ENCODE assay signal across 8 mouse cellular contexts in the genomic region with DNA sequence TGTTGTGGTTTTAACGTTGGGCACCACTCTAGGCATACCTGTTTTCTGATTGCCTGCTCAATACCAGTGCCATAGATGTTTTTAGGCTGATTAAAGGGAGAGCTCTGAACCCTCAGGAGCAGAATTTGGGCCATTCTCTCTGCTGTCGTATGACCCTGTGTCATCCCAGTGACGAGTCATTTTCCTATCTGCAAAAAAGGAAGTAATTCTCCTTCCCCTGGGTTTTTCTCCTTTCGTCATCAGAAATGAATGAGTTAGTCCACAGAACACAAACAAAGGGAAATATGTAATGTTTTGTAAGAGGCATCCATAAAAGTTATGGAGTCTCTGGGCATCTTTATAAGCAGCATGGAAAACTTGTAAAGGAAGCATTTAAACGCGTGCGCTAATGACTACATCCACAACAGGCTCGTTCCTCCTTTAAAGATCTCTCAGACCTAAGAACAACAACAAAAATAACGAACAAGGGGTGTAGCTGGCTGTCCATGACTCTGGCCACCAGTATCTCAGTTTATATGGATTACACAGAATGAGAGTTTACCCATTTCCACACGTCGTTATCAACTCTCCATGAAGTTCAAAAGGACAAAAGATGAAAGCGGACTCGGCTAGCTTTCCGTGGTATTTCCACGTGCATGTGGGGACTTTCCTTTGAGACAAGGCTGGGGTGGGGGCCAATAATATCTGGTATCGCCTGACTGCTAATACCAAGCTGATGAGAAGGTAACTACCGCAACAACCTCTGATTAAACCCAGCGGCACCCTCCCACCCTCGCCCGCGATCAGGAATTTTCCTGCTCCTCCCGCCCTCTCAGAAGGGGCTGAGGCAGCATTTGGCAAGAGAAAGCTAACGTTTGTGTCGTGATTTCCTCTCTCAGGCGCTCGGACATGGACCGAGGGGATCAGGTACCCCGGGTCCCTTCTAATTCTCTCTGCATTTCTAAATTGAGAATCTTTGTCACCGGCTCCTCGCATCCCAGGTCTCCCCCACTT. TPM values are rescaled to one million over a fixed set of nuclear protein-coding genes. Genes with fewer than 3 reads are reported as not detected.
A peak's percentile ranks its signal among the peaks of the same experiment; 100 is the strongest.
DNase-seq lines count a peak whose midpoint lies in the region; ATAC-seq and TF ChIP-seq lines count a peak whose summit lies in the region.

No protein-coding gene starts in this region.

- peak; percentile 54 to 79 for DNase-seq in spleen, postnatal 4 days (ENCODE audit: low spot score in 2 of 2)
- no peak for DNase-seq in spleen, adult 12 weeks (ENCODE audit: low spot score)
- DNase-seq in adrenal gland, postnatal 25 days = peak; percentile 46
- peak; percentile 34 for DNase-seq in gastrocnemius, postnatal 14 days
- DNase-seq in kidney, adult 18-20 months = peak; percentile 47

- H3K9ac ChIP-seq in lung, embryonic 15.5 days = peak overlapping the region; percentile 77

- peak overlapping the region; percentile 61 for H3K4me3 ChIP-seq in lung, embryonic 15.5 days
- H3K4me3 ChIP-seq in olfactory bulb, adult 2 months (ENCODE audit: insufficient read depth, low read depth, low read length) = peak overlapping the region; percentile 57

- intact Hi-C loops in gastrocnemius, postnatal 14 days (cut with DNase I; ENCODE audit: low total_unique reads) = no loop called here

- WGBS in lung, embryonic 15.5 days = 4% methylated on average over 30 of the region's 30 CpGs
- 9% methylated on average over 30 of the region's 30 CpGs for WGBS in olfactory bulb, adult 2 months

- H3K4me2 ChIP-seq in lung, embryonic 15.5 days = peak overlapping the region; percentile 90

- no peak for TF ChIP-seq POLR2A in olfactory bulb, adult 2 months (IDR thresholded peaks at IDR 0.05; ENCODE audit: insufficient read depth, low read depth, low read length)

- H3K27ac ChIP-seq in lung, embryonic 15.5 days = peak overlapping the region; percentile 90
- H3K27ac ChIP-seq in olfactory bulb, adult 2 months (ENCODE audit: insufficient read depth, low read depth, low read length) = peak overlapping the region; percentile 88

- ATAC-seq in lung, embryonic 15.5 days (ENCODE audit: borderline replicate concordance, extremely low read depth, low FRiP score, low TSS enrichment) = peak; percentile 10; the same call in 1 of the 2 replicates
- ATAC-seq in frontal cortex, adult (ENCODE audit: low TSS enrichment) = no peak

- H3K36me3 ChIP-seq in lung, embryonic 15.5 days = peaks cover 8% of the 10 kb centered on the region; the same call in 1 of the 2 replicates

- H3K4me1 ChIP-seq in lung, embryonic 15.5 days = peaks cover 18% of the 10 kb centered on the region
- H3K4me1 ChIP-seq in olfactory bulb, adult 2 months (ENCODE audit: control insufficient read depth, insufficient read depth, low read length) = peaks cover 18% of the 10 kb centered on the region

- no peaks in the 10 kb centered on the region for H3K27me3 ChIP-seq in lung, embryonic 15.5 days

- H3K9me3 ChIP-seq in lung, embryonic 15.5 days = no peaks in the 10 kb centered on the region

- TF ChIP-seq CTCF in olfactory bulb, adult 2 months (IDR thresholded peaks at IDR 0.05; ENCODE audit: insufficient read depth, low read depth, low read length) = no peak

RNA-seq across cellular contexts. Expression of a gene that starts 1.3 kb away (rescaled TPM):
- total RNA-seq in adrenal gland, postnatal 25 days (2021) = 88.8 and 160 TPM in 2 replicates
- 10 to 100 TPM; 17.6 to 18.2 TPM for total RNA-seq in gastrocnemius, postnatal 14 days (2021)
- 16.3 and 17.2 TPM in 2 replicates for polyA plus RNA-seq in lung, embryonic 15.5 days (2015; fragmentation: Nextera tagmentation; extraction: Ambion mirVana)
- not detected in 2 replicates for polyA plus RNA-seq in olfactory bulb, adult 2 months (2012; ENCODE audit: insufficient read depth, insufficient read length, low replicate concordance, missing spikeins)
